Mouse (Mus musculus) limb, embryonic 12.5 days (tissue): ENCODE measurements around the gene Ptprd. TPM values are rescaled to one million over a fixed set of nuclear protein-coding genes. Genes with fewer than 3 reads are reported as not detected.
"Not testable (repeated sequence)": the region's sequence is repeated elsewhere in the genome, so short reads cannot be mapped to it uniquely, and the experiment has no call there.

Experiments used
- ATAC-seq: fragments of 200-750 bp; cut with Nextera tagmentation; 2 replicates; pipeline ENCODE4 v1.8.0; 2017; ENCODE audit warnings: low read depth, moderate TSS enrichment; ENCODE audit not compliant: insufficient number of reproducible peaks, insufficient read depth, low FRiP score, low TSS enrichment
- H3K27ac ChIP-seq: fragments of 300-500 bp; sonication (generic); 2 replicates; pipeline ENCODE4 v1.5.1; 2016; ENCODE audit warnings: mild to moderate bottlenecking, moderate library complexity
- H3K27me3 ChIP-seq: fragments of 300-500 bp; sonication (generic); 2 replicates; pipeline ENCODE4 v1.6.1; 2016; ENCODE audit warnings: mild to moderate bottlenecking, moderate library complexity
- H3K36me3 ChIP-seq: fragments of 300-500 bp; sonication (generic); 2 replicates; pipeline ENCODE4 v1.6.1; 2016; ENCODE audit warnings: mild to moderate bottlenecking, moderate library complexity
- H3K4me1 ChIP-seq: fragments of 300-500 bp; sonication (generic); replicated peaks from 2 replicates; pipeline ENCODE4 v1.6.1; 2016
- H3K4me2 ChIP-seq: fragments of 300-500 bp; sonication (generic); 2 replicates; pipeline ENCODE4 v1.6.1; 2016; ENCODE audit warnings: mild to moderate bottlenecking, moderate library complexity
- H3K4me3 ChIP-seq: fragments of 300-500 bp; sonication (generic); replicated peaks from 2 replicates; pipeline ENCODE4 v1.5.1; 2016; ENCODE audit warnings: mild to moderate bottlenecking
- H3K9ac ChIP-seq: fragments of 300-500 bp; sonication (generic); replicated peaks from 2 replicates; pipeline ENCODE4 v1.6.1; 2016; ENCODE audit warnings: mild to moderate bottlenecking, moderate library complexity
- H3K9me3 ChIP-seq: fragments of 300-500 bp; sonication (generic); 2 replicates; pipeline ENCODE4 v1.6.1; 2016; ENCODE audit warnings: mild to moderate bottlenecking, moderate library complexity
- WGBS: fragments of 180-500 bp; shearing (Covaris S2); methylation state at CpG from one replicate; pipeline ENCODE4 v1.1.7; 2016; 5-methylcytosine and 5-hydroxymethylcytosine counted together
- polyA plus RNA-seq: library from polyadenylated mRNA; unstranded; fragments of >200 nt; fragmentation: Nextera tagmentation; extraction: Ambion mirVana; gene quantifications from 2 replicates; pipeline ENCODE4 v1.2.1, GENCODE M21; 2016

Gene Ptprd
- polyA plus RNA-seq, 1 experiment from 2014 or later, result 30.9 TPM

- Histone ChIP-seq H3K4me2 (peak overlapping the region; percentile 76), H3K9me3 (no peaks in the 10 kb centered on the region), H3K27ac (no peak overlapping the region), H3K27me3 (no peaks in the 10 kb centered on the region), H3K4me3 (peak overlapping the region; percentile 82; the same call in 1 of the 2 replicates), H3K9ac (no peak overlapping the region), H3K4me1 (peaks cover 13% of the 10 kb centered on the region; the same call in 1 of the 2 replicates), H3K36me3 (no peaks in the 10 kb centered on the region)
- no peak for ATAC-seq
Observed at GRCm38 (mm10) chr4:76447396-76447795, 1764.4 kb downstream of the Ptprd start.

- Histone ChIP-seq H3K9me3 (no peaks in the 10 kb centered on the region), H3K4me3 (no peak overlapping the region), H3K9ac (no peak overlapping the region), H3K4me2 (no peak overlapping the region), H3K27me3 (no peaks in the 10 kb centered on the region), H3K27ac (no peak overlapping the region), H3K36me3 (no peaks in the 10 kb centered on the region), H3K4me1 (peaks cover 25% of the 10 kb centered on the region; the same call in 1 of the 2 replicates)
- WGBS, result 62% methylated on average over 4 of the region's 4 CpGs
- ATAC-seq, result no peak
Observed at GRCm38 (mm10) chr4:76444778-76445177, 1767.0 kb downstream of the Ptprd start.

- Histone ChIP-seq H3K9me3 (no peaks in the 10 kb centered on the region), H3K4me3 (no peak overlapping the region), H3K9ac (no peak overlapping the region), H3K4me2 (no peak overlapping the region), H3K27ac (no peak overlapping the region), H3K4me1 (peaks cover 36% of the 10 kb centered on the region), H3K27me3 (no peaks in the 10 kb centered on the region), H3K36me3 (no peaks in the 10 kb centered on the region)
- WGBS, result 56% methylated on average over 4 of the region's 4 CpGs
- ATAC-seq, result no peak
Observed at GRCm38 (mm10) chr4:76443553-76443952, 1768.2 kb downstream of the Ptprd start.

GRCm38 (mm10) chr4:76440791-76441364 lies 1770.9 kb downstream of the Ptprd start:
- H3K4me3 ChIP-seq, result no peak overlapping the region
- WGBS, result 21% methylated on average over 6 of the region's 6 CpGs
- no peak overlapping the region for H3K9ac ChIP-seq
- ATAC-seq, result peak; percentile 78
- no peaks in the 10 kb centered on the region for H3K9me3 ChIP-seq
- H3K27me3 ChIP-seq, result no peaks in the 10 kb centered on the region
- H3K27ac ChIP-seq, result no peak overlapping the region
- H3K4me1 ChIP-seq, result peaks cover 49% of the 10 kb centered on the region
- no peaks in the 10 kb centered on the region for H3K36me3 ChIP-seq
- no peak overlapping the region for H3K4me2 ChIP-seq

- no peak overlapping the region for H3K4me2 ChIP-seq
- no peak overlapping the region for H3K9ac ChIP-seq
- no peaks in the 10 kb centered on the region for H3K9me3 ChIP-seq
- no peaks in the 10 kb centered on the region for H3K36me3 ChIP-seq
- H3K27ac ChIP-seq, result no peak overlapping the region
- peaks cover 52% of the 10 kb centered on the region for H3K4me1 ChIP-seq
- H3K27me3 ChIP-seq, result no peaks in the 10 kb centered on the region
- ATAC-seq, result no peak
- H3K4me3 ChIP-seq, result no peak overlapping the region
- 70% methylated on average over 6 of the region's 6 CpGs for WGBS
Observed at GRCm38 (mm10) chr4:76438496-76439079, 1773.2 kb downstream of the Ptprd start.

GRCm38 (mm10) chr4:76438068-76438467 lies 1773.7 kb downstream of the Ptprd start:
- Histone ChIP-seq H3K27me3 (no peaks in the 10 kb centered on the region), H3K4me3 (no peak overlapping the region), H3K36me3 (no peaks in the 10 kb centered on the region), H3K27ac (no peak overlapping the region), H3K9me3 (no peaks in the 10 kb centered on the region), H3K4me2 (no peak overlapping the region), H3K4me1 (peaks cover 50% of the 10 kb centered on the region), H3K9ac (no peak overlapping the region)
- 93% methylated on average over 4 of the region's 4 CpGs for WGBS
- ATAC-seq, result no peak

- peaks cover 41% of the 10 kb centered on the region for H3K4me1 ChIP-seq
- no peak overlapping the region for H3K27ac ChIP-seq
- no peak overlapping the region for H3K4me3 ChIP-seq
- H3K27me3 ChIP-seq, result no peaks in the 10 kb centered on the region
- no peaks in the 10 kb centered on the region for H3K36me3 ChIP-seq
- H3K9ac ChIP-seq, result no peak overlapping the region
- H3K9me3 ChIP-seq, result no peaks in the 10 kb centered on the region
- no peak overlapping the region for H3K4me2 ChIP-seq
- WGBS, result 54% methylated on average over 5 of the region's 5 CpGs
- no peak for ATAC-seq
Observed at GRCm38 (mm10) chr4:76435920-76436319, 1775.8 kb downstream of the Ptprd start.

GRCm38 (mm10) chr4:76429769-76430168 lies 1782.0 kb downstream of the Ptprd start:
- no peaks in the 10 kb centered on the region for H3K27me3 ChIP-seq
- no peak overlapping the region for H3K4me3 ChIP-seq
- H3K9me3 ChIP-seq, result no peaks in the 10 kb centered on the region
- 50% methylated on average over 3 of the region's 3 CpGs for WGBS
- no peak overlapping the region for H3K9ac ChIP-seq
- no peaks in the 10 kb centered on the region for H3K36me3 ChIP-seq
- H3K4me2 ChIP-seq, result no peak overlapping the region
- ATAC-seq, result no peak
- peaks cover 6% of the 10 kb centered on the region for H3K4me1 ChIP-seq
- no peak overlapping the region for H3K27ac ChIP-seq

GRCm38 (mm10) chr4:76427036-76427435 lies 1784.7 kb downstream of the Ptprd start:
- WGBS, result 57% methylated on average over 3 of the region's 3 CpGs
- not testable (repeated sequence) for H3K36me3 ChIP-seq, H3K4me1 ChIP-seq, H3K4me2 ChIP-seq, ATAC-seq, H3K4me3 ChIP-seq, H3K9me3 ChIP-seq, H3K9ac ChIP-seq, H3K27ac ChIP-seq, H3K27me3 ChIP-seq

GRCm38 (mm10) chr4:76425230-76425575 lies 1786.6 kb downstream of the Ptprd start:
- Histone ChIP-seq H3K4me1 (peaks cover 4% of the 10 kb centered on the region; the same call in 1 of the 2 replicates), H3K27me3 (no peaks in the 10 kb centered on the region), H3K4me3 (no peak overlapping the region), H3K27ac (no peak overlapping the region), H3K36me3 (no peaks in the 10 kb centered on the region), H3K9ac (no peak overlapping the region), H3K9me3 (no peaks in the 10 kb centered on the region), H3K4me2 (no peak overlapping the region)
- WGBS, result 85% methylated on average over 2 of the region's 2 CpGs
- ATAC-seq, result no peak

- no peak overlapping the region for H3K9ac ChIP-seq
- H3K4me3 ChIP-seq, result no peak overlapping the region
- no peak overlapping the region for H3K4me2 ChIP-seq
- 78% methylated on average over 9 of the region's 9 CpGs for WGBS
- no peaks in the 10 kb centered on the region for H3K27me3 ChIP-seq
- no peak for ATAC-seq
- peaks cover under 1% of the 10 kb centered on the region; the same call in 1 of the 2 replicates for H3K4me1 ChIP-seq
- no peaks in the 10 kb centered on the region for H3K9me3 ChIP-seq
- H3K27ac ChIP-seq, result no peak overlapping the region
- H3K36me3 ChIP-seq, result no peaks in the 10 kb centered on the region
Observed at GRCm38 (mm10) chr4:76424324-76425229, 1787.2 kb downstream of the Ptprd start.
